ENCODE assay signal across 8 mouse cellular contexts in genomic region chrX:20658026-20658652, GRCm38 (mm10). TPM values are rescaled to one million over a fixed set of nuclear protein-coding genes. Genes with fewer than 3 reads are reported as not detected.
DNase-seq lines count a peak whose midpoint lies in the region; ATAC-seq and TF ChIP-seq lines count a peak whose summit lies in the region.

TSS of gene Uba1 (plus strand) at chrX:20658326.

- 16% methylated on average over 27 of the region's 27 CpGs for WGBS in forebrain, embryonic 10.5 days
- 14% methylated on average over 27 of the region's 27 CpGs for WGBS in heart, embryonic 15.5 days
- 10% methylated on average over 27 of the region's 27 CpGs for WGBS in liver, embryonic 14.5 days (ENCODE audit: insufficient replicate concordance)
- WGBS in neural tube, embryonic 11.5 days, result 13% methylated on average over 27 of the region's 27 CpGs
- 11% methylated on average over 27 of the region's 27 CpGs for WGBS in stomach, postnatal 0 days

- 0 out of 2 replicates have a peak, but pooled peaks have one; percentile 8 for TF ChIP-seq EP300 in liver, embryonic 14.5 days (IDR thresholded peaks at IDR 0.05; ENCODE audit: low read depth)
- no peak for TF ChIP-seq EP300 in stomach, postnatal 0 days (optimal IDR thresholded peaks at IDR 0.05)

- peak within 1 kb of the TSS; percentile 58 for H3K9ac ChIP-seq in heart, embryonic 15.5 days
- peak within 1 kb of the TSS; percentile 60 for H3K9ac ChIP-seq in liver, embryonic 14.5 days (replicated peaks)
- H3K9ac ChIP-seq in neural tube, embryonic 11.5 days (ENCODE audit: low read length), result no peak within 1 kb of the TSS; the same call in 1 of the 2 replicates
- peak within 1 kb of the TSS; percentile 50 for H3K9ac ChIP-seq in stomach, postnatal 0 days (ENCODE audit: low read length)

- no peaks in the 10 kb centered on the region for H3K9me3 ChIP-seq in forebrain, embryonic 10.5 days
- no peaks in the 10 kb centered on the region for H3K9me3 ChIP-seq in heart, embryonic 15.5 days (replicated peaks)
- H3K9me3 ChIP-seq in liver, embryonic 14.5 days (ENCODE audit: control insufficient read depth, low read length), result no peaks in the 10 kb centered on the region
- no peaks in the 10 kb centered on the region for H3K9me3 ChIP-seq in neural tube, embryonic 11.5 days (ENCODE audit: control insufficient read depth, low read length)
- no peaks in the 10 kb centered on the region for H3K9me3 ChIP-seq in stomach, postnatal 0 days (ENCODE audit: control insufficient read depth, low read length)

- peak within 1 kb of the TSS; percentile 59 for H3K4me3 ChIP-seq in forebrain, embryonic 10.5 days
- peak within 1 kb of the TSS; percentile 61 for H3K4me3 ChIP-seq in heart, embryonic 15.5 days
- H3K4me3 ChIP-seq in liver, embryonic 14.5 days (ENCODE audit: insufficient read depth in 1 of 2, low read depth in 2 of 2, low read length in 2 of 2), result peak within 1 kb of the TSS; percentile 64 to 66
- peak within 1 kb of the TSS; percentile 42 for H3K4me3 ChIP-seq in neural tube, embryonic 11.5 days (ENCODE audit: low read depth, low read length)
- H3K4me3 ChIP-seq in stomach, postnatal 0 days (ENCODE audit: low read depth, low read length), result peak within 1 kb of the TSS; percentile 46

- no peaks in the 10 kb centered on the region for H3K36me3 ChIP-seq in forebrain, embryonic 10.5 days (replicated peaks)
- H3K36me3 ChIP-seq in heart, embryonic 15.5 days, result no peaks in the 10 kb centered on the region
- no peaks in the 10 kb centered on the region for H3K36me3 ChIP-seq in liver, embryonic 14.5 days (replicated peaks; ENCODE audit: control insufficient read depth, insufficient read depth, low read depth)
- no peaks in the 10 kb centered on the region for H3K36me3 ChIP-seq in neural tube, embryonic 11.5 days (ENCODE audit: control insufficient read depth, insufficient read depth, low read length)
- no peaks in the 10 kb centered on the region for H3K36me3 ChIP-seq in stomach, postnatal 0 days (ENCODE audit: control insufficient read depth, insufficient read depth, low read length)

- H3K27me3 ChIP-seq in forebrain, embryonic 10.5 days (ENCODE audit: poor library complexity, severe bottlenecking), result no peaks in the 10 kb centered on the region
- H3K27me3 ChIP-seq in heart, embryonic 15.5 days, result no peaks in the 10 kb centered on the region
- no peaks in the 10 kb centered on the region for H3K27me3 ChIP-seq in liver, embryonic 14.5 days (ENCODE audit: control insufficient read depth, insufficient read depth, low read length)
- H3K27me3 ChIP-seq in neural tube, embryonic 11.5 days (ENCODE audit: control insufficient read depth, insufficient read depth, low read length), result no peaks in the 10 kb centered on the region
- H3K27me3 ChIP-seq in stomach, postnatal 0 days (ENCODE audit: control insufficient read depth, insufficient read depth, low read length), result no peaks in the 10 kb centered on the region

- peak; percentile 70 to 82 for DNase-seq in CD8-positive naive resting alpha-beta T cell, adult 2 months (ENCODE audit: low read depth in 2 of 2, low spot score in 2 of 2)
- DNase-seq in c-Kit-negative CD71-positive TER-119-positive erythroid progenitor cells, embryonic 14.5 days (ENCODE audit: low read depth, low spot score), result peak; percentile 33
- peak; percentile 80 for DNase-seq in forebrain, embryonic 10.5 days (ENCODE audit: extremely low spot score, low spot score)
- DNase-seq in kidney, postnatal 25 days, result peak; percentile 73 to 83
- peak; percentile 67 to 72 (median 71) for DNase-seq in liver, embryonic 14.5 days (ENCODE audit: low read depth in 3 of 3, low spot score in 3 of 3)
- DNase-seq in neural tube, embryonic 11.5 days (ENCODE audit: low spot score), result peak; percentile 86
- peak; percentile 74 for DNase-seq in stomach, postnatal 0 days (ENCODE audit: low spot score)

- peak within 1 kb of the TSS; percentile 79 for H3K27ac ChIP-seq in forebrain, embryonic 10.5 days
- H3K27ac ChIP-seq in heart, embryonic 15.5 days, result peak within 1 kb of the TSS; percentile 74
- H3K27ac ChIP-seq in liver, embryonic 14.5 days, result peak within 1 kb of the TSS; percentile 61
- H3K27ac ChIP-seq in neural tube, embryonic 11.5 days (ENCODE audit: low read depth, low read length), result no peak within 1 kb of the TSS
- peak within 1 kb of the TSS; percentile 40; the same call in 1 of the 2 replicates for H3K27ac ChIP-seq in stomach, postnatal 0 days (replicated peaks)

- ATAC-seq in heart, embryonic 15.5 days (replicated peaks; ENCODE audit: insufficient number of reproducible peaks, insufficient read depth, low FRiP score, low read depth), result peak; percentile 87
- ATAC-seq in liver, embryonic 14.5 days (ENCODE audit: insufficient read depth), result peak; percentile 78
- peak; percentile 78 for ATAC-seq in neural tube, embryonic 11.5 days (ENCODE audit: insufficient read depth, low FRiP score, low TSS enrichment)
- peak; percentile 79 for ATAC-seq in stomach, postnatal 0 days (ENCODE audit: low FRiP score, low TSS enrichment)

- peaks cover 6% of the 10 kb centered on the region for H3K4me1 ChIP-seq in forebrain, embryonic 10.5 days
- H3K4me1 ChIP-seq in heart, embryonic 15.5 days (replicated peaks), result no peaks in the 10 kb centered on the region
- no peaks in the 10 kb centered on the region for H3K4me1 ChIP-seq in liver, embryonic 14.5 days (replicated peaks; ENCODE audit: control insufficient read depth in 2 of 2, insufficient read depth in 2 of 2, low read length in 1 of 2)
- H3K4me1 ChIP-seq in neural tube, embryonic 11.5 days (ENCODE audit: control insufficient read depth, insufficient read depth, low read length), result no peaks in the 10 kb centered on the region
- H3K4me1 ChIP-seq in stomach, postnatal 0 days (replicated peaks; ENCODE audit: control insufficient read depth, insufficient read depth), result no peaks in the 10 kb centered on the region

- H3K4me2 ChIP-seq in heart, embryonic 15.5 days, result peak within 1 kb of the TSS; percentile 85
- H3K4me2 ChIP-seq in liver, embryonic 14.5 days (ENCODE audit: low read depth), result peak within 1 kb of the TSS; percentile 78
- H3K4me2 ChIP-seq in neural tube, embryonic 11.5 days (ENCODE audit: low read depth), result peak within 1 kb of the TSS; percentile 75
- H3K4me2 ChIP-seq in stomach, postnatal 0 days (replicated peaks; ENCODE audit: low read depth), result peak within 1 kb of the TSS; percentile 70

- TF ChIP-seq CTCF in liver, embryonic 14.5 days (IDR thresholded peaks at IDR 0.05; ENCODE audit: low read depth), result no peak
- no peak for TF ChIP-seq CTCF in stomach, postnatal 0 days (IDR thresholded peaks at IDR 0.05; ENCODE audit: low read depth)

RNA-seq across cellular contexts. Expression of gene Uba1, which starts in this region (rescaled TPM):
- 251 and 252 TPM in 2 replicates for polyA plus RNA-seq in forebrain, embryonic 10.5 days (2016; fragmentation: Nextera tagmentation; extraction: Ambion mirVana)
- 140 and 167 TPM in 2 replicates for polyA plus RNA-seq in heart, embryonic 15.5 days (2015; fragmentation: Nextera tagmentation; extraction: Ambion mirVana)
- polyA plus RNA-seq in liver, embryonic 14.5 days (2012; rRNA removed), result 93.8 and 94.4 TPM in 2 replicates
- polyA plus RNA-seq in liver, embryonic 14.5 days (2014; fragmentation: Nextera tagmentation; extraction: Ambion mirVana), result 70.7 and 73.6 TPM in 2 replicates
- polyA plus RNA-seq in neural tube, embryonic 11.5 days (2014; fragmentation: Nextera tagmentation; extraction: Ambion mirVana), result 324 and 355 TPM in 2 replicates
- polyA plus RNA-seq in stomach, postnatal 0 days (2015; fragmentation: Nextera tagmentation; extraction: Ambion mirVana), result 89.4 and 93.1 TPM in 2 replicates

Comparison
In these comparisons a context has a peak if more than half of its experiments do, and no peak if none do; other contexts are left out.
1. DNase-seq: peak in every context shown above with its lines; median percentile 86 in neural tube, embryonic 11.5 days; 80 in forebrain, embryonic 10.5 days; 78 in kidney, postnatal 25 days; 76 in CD8-positive naive resting alpha-beta T cell, adult 2 months; 74 in stomach, postnatal 0 days; 71 in liver, embryonic 14.5 days; 33 in c-Kit-negative CD71-positive TER-119-positive erythroid progenitor cells, embryonic 14.5 days.